Mouse (Mus musculus): ENCODE measurements at regions not wholly inside any gene's neighbourhood (a gene's known extent, or its start where the extent isn't known, plus 50 kb on each side); places are given as distances from the start of the nearest gene placed in this dataset.

DNA sequence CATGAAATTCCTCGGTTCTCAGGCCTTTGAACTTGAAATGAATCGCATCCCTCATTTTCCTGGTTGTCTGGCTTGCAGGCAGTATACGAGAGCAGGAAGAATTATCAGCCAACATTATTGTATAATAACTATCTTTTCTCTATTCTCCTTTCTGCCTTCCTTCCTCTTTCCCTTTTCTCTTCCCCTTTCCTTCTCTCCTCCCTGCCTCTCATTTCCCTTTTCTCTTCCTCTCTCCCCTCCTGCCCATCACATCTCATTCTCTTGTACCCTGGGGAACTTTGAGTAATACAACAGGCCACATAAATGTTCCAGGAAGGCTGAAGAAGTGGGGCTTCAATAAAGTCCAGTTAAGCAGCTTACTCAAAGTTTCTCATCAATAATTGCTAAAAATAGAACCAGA, 2831.1 kb downstream of the 9330182O14Rik start:
- Histone ChIP-seq H3K9me3 (replicated peaks; ENCODE audit: insufficient read depth, low read length) (no peaks in the 10 kb centered on the region), H3K79me2 (ENCODE audit: control insufficient read depth, insufficient read depth, low read length, poor library complexity) (no peaks in the 10 kb centered on the region), H3K27me3 (ENCODE audit: control insufficient read depth in 1 of 2, insufficient read depth in 2 of 2, low read length in 2 of 2) (no peaks in the 10 kb centered on the region), H3K27ac (ENCODE audit: control insufficient read depth, low read depth, low read length) (no peak overlapping the region), H3K4me3 (ENCODE audit: control insufficient read depth in 1 of 2, insufficient read depth in 1 of 2, low read depth in 2 of 2, low read length in 2 of 2) (no peak overlapping the region), H3K9ac (ENCODE audit: control insufficient read depth, low read depth, low read length, poor library complexity, severe bottlenecking) (no peak overlapping the region), H3K4me1 (ENCODE audit: control insufficient read depth in 1 of 2, insufficient read depth in 2 of 2, low read length in 2 of 2) (no peaks in the 10 kb centered on the region), H3K36me3 (ENCODE audit: control insufficient read depth in 1 of 2, insufficient read depth in 2 of 2, low read length in 2 of 2) (no peaks in the 10 kb centered on the region; a peak in 1 of 4 replicates)
- TF ChIP-seq ZKSCAN1 (IDR thresholded peaks at IDR 0.05; ENCODE audit: low read depth, low read length) (no peak), GABPA (IDR thresholded peaks at IDR 0.05; ENCODE audit: low read depth, low read length) (no peak), CHD1 (IDR thresholded peaks at IDR 0.05; ENCODE audit: low read depth, low read length) (no peak), ELF1 (IDR thresholded peaks at IDR 0.05; ENCODE audit: low read depth, low read length) (no peak), MEF2A (IDR thresholded peaks at IDR 0.05; ENCODE audit: extremely low read depth, insufficient replicate concordance, low read depth, low read length, poor library complexity, severe bottlenecking) (no peak), UBTF (IDR thresholded peaks at IDR 0.05; ENCODE audit: borderline replicate concordance, insufficient read depth, low read depth, low read length) (no peak), NELFE (IDR thresholded peaks at IDR 0.05; ENCODE audit: low read depth, low read length) (no peak), MAFK (IDR thresholded peaks at IDR 0.05; ENCODE audit: borderline replicate concordance, low read depth, low read length) (no peak), BHLHE40 (IDR thresholded peaks at IDR 0.05; ENCODE audit: borderline replicate concordance, low read depth, low read length) (no peak), GATA1 (IDR thresholded peaks at IDR 0.05; ENCODE audit: low read depth, low read length) (no peak), MYC (IDR thresholded peaks at IDR 0.05; ENCODE audit: low read depth, low read length) (no peak), SMC3 (IDR thresholded peaks at IDR 0.05; ENCODE audit: low read depth, low read length) (no peak), POLR2A (IDR thresholded peaks at IDR 0.05; ENCODE audit: control insufficient read depth in 1 of 2, insufficient read depth in 1 of 2, low read depth in 1 of 2, low read length in 2 of 2, poor library complexity in 1 of 2) (no peak), TBP (IDR thresholded peaks at IDR 0.05; ENCODE audit: low read depth, low read length) (no peak), TAL1 (IDR thresholded peaks at IDR 0.05; ENCODE audit: low read length) (no peak), MXI1 (IDR thresholded peaks at IDR 0.05; ENCODE audit: low read depth, low read length) (no peak)
- DNase-seq (ENCODE audit: low read depth, low spot score) = no peak
